Mouse (Mus musculus) erythroid progenitor cell, adult 5-6 weeks (primary cell): ENCODE results near the gene 2010300C02Rik. TPM values are rescaled to one million over a fixed set of nuclear protein-coding genes. Genes with fewer than 3 reads are reported as not detected.
"Not testable (repeated sequence)": the region's sequence is repeated elsewhere in the genome, so short reads cannot be mapped to it uniquely, and the experiment has no call there.

Source experiments
- ATAC-seq: replicated peaks from 2 replicates; pipeline ENCODE4 v1.8.0; 2016; ENCODE audit warnings: moderate number of reproducible peaks, mild to moderate bottlenecking, moderate TSS enrichment, inconsistent platforms; ENCODE audit not compliant: poor library complexity, low FRiP score, severe bottlenecking
- total RNA-seq, 2 experiments: library from RNA; stranded (forward) in 1 of 2; stranded (reverse) in 1 of 2; fragments of 150-400 nt in 1 of 2; fragments of 186-747, 209-891 nt in 1 of 2; gene quantifications; 2 replicates each; pipeline versions ENCODE4 v1.2.3 to v1.2.4; 2015 to 2017; ENCODE audit warnings: low replicate concordance in 2 of 2

2010300C02Rik gene
- total RNA-seq, 2 experiments from 2014 or later = not detected

- no peak for ATAC-seq
Measured at GRCm38 (mm10) chr1:37636169-37636568, 83.7 kb downstream of the 2010300C02Rik start.

- ATAC-seq = no peak
Measured at GRCm38 (mm10) chr1:37635716-37636115, 84.2 kb downstream of the 2010300C02Rik start.

GRCm38 (mm10) chr1:37634658-37635057, 85.2 kb downstream of the 2010300C02Rik start:
- no peak for ATAC-seq

- ATAC-seq = no peak
Measured at GRCm38 (mm10) chr1:37633516-37633915, 86.4 kb downstream of the 2010300C02Rik start.

- no peak for ATAC-seq
Measured at GRCm38 (mm10) chr1:37632425-37632824, 87.5 kb downstream of the 2010300C02Rik start.

GRCm38 (mm10) chr1:37631456-37631855, 88.4 kb downstream of the 2010300C02Rik start:
- ATAC-seq = no peak

GRCm38 (mm10) chr1:37630412-37631210, 89.3 kb downstream of the 2010300C02Rik start:
- ATAC-seq = no peak

GRCm38 (mm10) chr1:37629876-37630275, 90.0 kb downstream of the 2010300C02Rik start:
- ATAC-seq = no peak

GRCm38 (mm10) chr1:37628749-37629148, 91.1 kb downstream of the 2010300C02Rik start:
- no peak for ATAC-seq

- no peak for ATAC-seq
Measured at GRCm38 (mm10) chr1:37624185-37624584, 95.7 kb downstream of the 2010300C02Rik start.

GRCm38 (mm10) chr1:37622049-37622448, 97.8 kb downstream of the 2010300C02Rik start:
- ATAC-seq = no peak

GRCm38 (mm10) chr1:37619542-37619941, 100.3 kb downstream of the 2010300C02Rik start:
- ATAC-seq = no peak

GRCm38 (mm10) chr1:37617047-37617446, 102.8 kb downstream of the 2010300C02Rik start:
- no peak for ATAC-seq

- no peak for ATAC-seq
Measured at GRCm38 (mm10) chr1:37616569-37616968, 103.3 kb downstream of the 2010300C02Rik start.

- no peak for ATAC-seq
Measured at GRCm38 (mm10) chr1:37615290-37616040, 104.4 kb downstream of the 2010300C02Rik start.

GRCm38 (mm10) chr1:37614836-37615235, 105.0 kb downstream of the 2010300C02Rik start:
- ATAC-seq = no peak

- no peak for ATAC-seq
Measured at GRCm38 (mm10) chr1:37614130-37614529, 105.8 kb downstream of the 2010300C02Rik start.

GRCm38 (mm10) chr1:37611032-37611431, 108.9 kb downstream of the 2010300C02Rik start:
- no peak for ATAC-seq

- ATAC-seq = no peak
Measured at GRCm38 (mm10) chr1:37610242-37610641, 109.6 kb downstream of the 2010300C02Rik start.

- ATAC-seq = not testable (repeated sequence)
Measured at GRCm38 (mm10) chr1:37605694-37606093, 114.2 kb downstream of the 2010300C02Rik start.

- no peak for ATAC-seq
Measured at GRCm38 (mm10) chr1:37603206-37603605, 116.7 kb downstream of the 2010300C02Rik start.
